Mouse (Mus musculus) forebrain, embryonic 16.5 days (tissue): ENCODE data around the gene Kif1bp. TPM values are rescaled to one million over a fixed set of nuclear protein-coding genes. Genes with fewer than 3 reads are reported as not detected.
"Not testable (repeated sequence)": the region's sequence is repeated elsewhere in the genome, so short reads cannot be mapped to it uniquely, and the experiment has no call there.

Source experiments
- ATAC-seq: fragments of 200-750 bp; cut with Nextera tagmentation; 2 replicates; pipeline ENCODE4 v1.8.0; 2017; ENCODE audit warnings: mild to moderate bottlenecking, moderate library complexity
- H3K27ac ChIP-seq: fragments of 300-500 bp; sonication (generic); 2 replicates; pipeline ENCODE4 v1.5.1; 2014; ENCODE audit warnings: low read length, control low read depth
- H3K27me3 ChIP-seq: fragments of 300-500 bp; sonication (generic); replicated peaks from 2 replicates; pipeline ENCODE4 v1.6.1; 2014; ENCODE audit warnings: low read length; ENCODE audit not compliant: control insufficient read depth, insufficient read depth
- H3K36me3 ChIP-seq: fragments of 300-500 bp; sonication (generic); 2 replicates; pipeline ENCODE4 v1.6.1; 2014; ENCODE audit not compliant: control insufficient read depth, insufficient read depth
- H3K4me1 ChIP-seq: fragments of 300-500 bp; sonication (generic); replicated peaks from 2 replicates; pipeline ENCODE4 v1.6.1; 2014; ENCODE audit warnings: low read length; ENCODE audit not compliant: control insufficient read depth, insufficient read depth
- H3K4me2 ChIP-seq: fragments of 300-500 bp; sonication (generic); 2 replicates; pipeline ENCODE4 v1.6.1; 2014; ENCODE audit warnings: mild to moderate bottlenecking, low read length, control low read depth
- H3K4me3 ChIP-seq: fragments of 300-500 bp; sonication (generic); replicated peaks from 2 replicates; pipeline ENCODE4 v1.5.1; 2014; ENCODE audit warnings: mild to moderate bottlenecking, low read length, control low read depth
- H3K9ac ChIP-seq: fragments of 300-500 bp; sonication (generic); replicated peaks from 2 replicates; pipeline ENCODE4 v1.6.1; 2014; ENCODE audit warnings: low read depth, low read length, control low read depth
- H3K9me3 ChIP-seq: fragments of 300-500 bp; sonication (generic); 2 replicates; pipeline ENCODE4 v1.6.1; 2016; ENCODE audit warnings: low read length; ENCODE audit not compliant: control insufficient read depth
- WGBS: fragments of 180-500 bp; shearing (Covaris S2); extraction: QIAGEN DNeasy Blood & Tissue Kit; methylation state at CpG from one replicate; pipeline ENCODE4 v1.1.7; 2014; 5-methylcytosine and 5-hydroxymethylcytosine counted together
- polyA plus RNA-seq: library from polyadenylated mRNA; unstranded; fragments of >200 nt; fragmentation: Nextera tagmentation; extraction: Ambion mirVana; gene quantifications from 2 replicates; pipeline ENCODE4 v1.2.1, GENCODE M21; 2015

The Kif1bp gene
- polyA plus RNA-seq, 1 experiment from 2014 or later = 71.4 TPM

- Histone ChIP-seq H3K4me2 (no peak overlapping the region), H3K4me3 (no peak overlapping the region), H3K4me1 (no peaks in the 10 kb centered on the region), H3K27ac (no peak overlapping the region), H3K9me3 (no peaks in the 10 kb centered on the region), H3K36me3 (no peaks in the 10 kb centered on the region), H3K27me3 (no peaks in the 10 kb centered on the region), H3K9ac (no peak overlapping the region)
- 24% methylated on average over 15 of the region's 15 CpGs for WGBS
- ATAC-seq = peak; percentile 55
Measured at GRCm38 (mm10) chr10:62500088-62500915, 78.0 kb downstream of the Kif1bp start.

- H3K36me3 ChIP-seq, ATAC-seq, H3K27ac ChIP-seq, H3K9me3 ChIP-seq, H3K4me3 ChIP-seq, H3K4me2 ChIP-seq, H3K4me1 ChIP-seq, H3K27me3 ChIP-seq, H3K9ac ChIP-seq: not testable (repeated sequence)
- 85% methylated on average over 3 of the region's 3 CpGs for WGBS
Measured at GRCm38 (mm10) chr10:62491681-62492080, 86.6 kb downstream of the Kif1bp start.

Other genes starting within 250 kb of the Kif1bp start
- 105 and 107 TPM in 2 replicates for gene Hk1, start 198.5 kb downstream of the Kif1bp start, polyA plus RNA-seq
- gene Hkdc1, start 156.0 kb downstream of the Kif1bp start, polyA plus RNA-seq = 0.11 and 0.28 TPM in 2 replicates
- gene 4930507D05Rik, start 129.0 kb downstream of the Kif1bp start, polyA plus RNA-seq = 0.81 and 1.1 TPM in 2 replicates
- 21.7 and 22.7 TPM in 2 replicates for gene Supv3l1, start 128.7 kb downstream of the Kif1bp start, polyA plus RNA-seq
- gene Vps26a, start 91.7 kb downstream of the Kif1bp start, polyA plus RNA-seq = 75.5 and 90.3 TPM in 2 replicates
- 8.6 and 9.3 TPM in 2 replicates for gene Srgn, start 51.0 kb downstream of the Kif1bp start, polyA plus RNA-seq
- gene Ddx21, start 23.8 kb upstream of the Kif1bp start, polyA plus RNA-seq = 18.7 and 22.9 TPM in 2 replicates
- gene Ddx50, start 72.8 kb upstream of the Kif1bp start, polyA plus RNA-seq = 104 and 109 TPM in 2 replicates
- 3.0 and 3.3 TPM in 2 replicates for gene Stox1, start 147.7 kb upstream of the Kif1bp start, polyA plus RNA-seq
- 126 and 137 TPM in 2 replicates for gene Ccar1, start 213.8 kb upstream of the Kif1bp start, polyA plus RNA-seq